Comparison of ENCODE assay signal across 16 mouse cellular contexts in the genomic region with DNA sequence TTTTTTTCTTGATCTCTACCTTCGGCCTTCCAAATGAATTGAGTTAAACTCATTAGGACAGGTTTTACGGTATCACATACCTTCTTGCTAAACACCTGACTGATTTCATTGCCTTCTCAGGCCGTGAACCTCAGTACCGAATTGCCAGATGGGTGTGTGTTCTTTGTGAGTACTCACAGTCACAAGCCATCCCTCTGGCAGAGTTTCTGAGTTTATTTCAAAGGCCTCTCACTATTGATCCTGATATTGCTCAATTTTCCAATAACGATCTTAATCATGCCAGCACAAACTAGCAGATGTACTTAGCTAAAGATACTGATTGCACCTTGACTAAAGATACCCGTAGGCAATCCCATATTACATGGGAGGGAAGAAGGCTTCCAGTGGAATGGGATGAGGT.
"Had no signal": no experiment of that assay in that cellular context is flagged by ENCODE, and none has a peak within 500 bp of the region (broad histone marks: within the 10 kb centered on the region; RNA-seq: fewer than 3 reads in every experiment).

No protein-coding gene starts in this region.

- H3K36me3 ChIP-seq: neural tube, embryonic 13.5 days; neural tube, embryonic 15.5 days; stomach, embryonic 15.5 days had no signal

- H3K27me3 ChIP-seq: neural tube, embryonic 13.5 days; neural tube, embryonic 15.5 days; stomach, embryonic 15.5 days had no signal

- H3K4me1 ChIP-seq: neural tube, embryonic 15.5 days; stomach, embryonic 15.5 days had no signal

- DNase-seq: retina, postnatal 1 day; right cerebral cortex, adult 18-20 months; right cerebral cortex, postnatal 14 days; right cerebral cortex, postnatal 25 days; right cerebral cortex, postnatal 4 days; spleen, adult 18-20 months; thymus, adult 18-20 months; thymus, adult 2 months; thymus, postnatal 14 days; thymus, postnatal 25 days; thymus, postnatal 36 days; thymus, postnatal 4 days had no signal

- H3K9ac ChIP-seq: neural tube, embryonic 13.5 days; neural tube, embryonic 15.5 days; stomach, embryonic 15.5 days had no signal

- H3K9me3 ChIP-seq: neural tube, embryonic 15.5 days; stomach, embryonic 15.5 days had no signal

- H3K4me3 ChIP-seq: neural tube, embryonic 13.5 days; neural tube, embryonic 15.5 days; stomach, embryonic 15.5 days had no signal

- H3K27ac ChIP-seq: neural tube, embryonic 13.5 days; neural tube, embryonic 15.5 days; stomach, embryonic 15.5 days; stomach, postnatal 0 days had no signal

- H3K4me2 ChIP-seq: neural tube, embryonic 13.5 days; neural tube, embryonic 15.5 days; stomach, embryonic 15.5 days had no signal
